Comparison of ENCODE assay signal across 23 mouse cellular contexts in genomic region chr2:74973386-74973785, GRCm38 (mm10).
"Had no signal": no experiment of that assay in that cellular context is flagged by ENCODE, and none has a peak within 500 bp of the region (broad histone marks: within the 10 kb centered on the region; RNA-seq: fewer than 3 reads in every experiment).

No protein-coding gene starts in this region.

- H3K4me1 ChIP-seq: megakaryocyte, embryonic 14.5 days; midbrain, embryonic 15.5 days had no signal

- DNase-seq: kidney, adult 9 months; kidney, postnatal 14 days; kidney, postnatal 4 days; left cerebral cortex, postnatal 4 days; liver, postnatal 0 days; lung, embryonic 14.5 days; right cerebral cortex, adult 18-20 months; right cerebral cortex, postnatal 14 days; right cerebral cortex, postnatal 4 days; thymus, adult 2 months; thymus, postnatal 14 days; thymus, postnatal 4 days had no signal

- H3K27me3 ChIP-seq: midbrain, embryonic 15.5 days; neural tube, embryonic 12.5 days; neural tube, embryonic 15.5 days had no signal

- ATAC-seq: liver, postnatal 0 days; lung, postnatal 0 days; midbrain, embryonic 15.5 days had no signal

- H3K4me3 ChIP-seq: limb, embryonic 12.5 days; limb, embryonic 15.5 days; megakaryocyte, embryonic 14.5 days; midbrain, embryonic 10.5 days; midbrain, embryonic 15.5 days; neural tube, embryonic 12.5 days had no signal

- H3K27ac ChIP-seq: limb, embryonic 12.5 days; limb, embryonic 15.5 days; liver, embryonic 14.5 days; macrophage; midbrain, embryonic 10.5 days; neural tube, embryonic 12.5 days; stomach, postnatal 0 days had no signal
